Mouse (Mus musculus) MEL (cell line): ENCODE measurements around the gene Ogdhl. TPM values are rescaled to one million over a fixed set of nuclear protein-coding genes. Genes with fewer than 3 reads are reported as not detected.

ENCODE experiments used
- DNase-seq: peaks from one replicate; pipeline ENCODE4 v3.0.0; 2011; ENCODE audit warnings: low read depth, low spot score
- H3K27ac ChIP-seq: 2 replicates; pipeline ENCODE4 v1.5.1; 2012; ENCODE audit warnings: low read depth, mild to moderate bottlenecking, control low read depth, low read length, moderate library complexity; ENCODE audit not compliant: control insufficient read depth
- H3K27me3 ChIP-seq, 2 experiments: fragments of 150-350 bp in 1 of 2; sonication (generic) in 1 of 2; 2 replicates each; pipeline ENCODE4 v1.6.1; 2012; ENCODE audit warnings: low read length in 2 of 2, mild to moderate bottlenecking in 2 of 2, improper control_type of control experiment in 1 of 2, moderate library complexity in 1 of 2; ENCODE audit not compliant: insufficient read depth in 2 of 2, control insufficient read depth in 1 of 2
- H3K36me3 ChIP-seq, 2 experiments: 2 replicates each; pipeline ENCODE4 v1.6.1; 2012 to 2014; ENCODE audit warnings: low read length in 2 of 2, improper control_type of control experiment in 1 of 2, inconsistent platforms in 1 of 2, mild to moderate bottlenecking in 1 of 2; ENCODE audit not compliant: insufficient read depth in 2 of 2, control insufficient read depth in 1 of 2
- H3K4me1 ChIP-seq, 2 experiments: fragments of 150-350 bp in 1 of 2; sonication (generic) in 1 of 2; 2 replicates each; pipeline ENCODE4 v1.6.1; 2012; ENCODE audit warnings: low read length in 2 of 2, improper control_type of control experiment in 1 of 2, mild to moderate bottlenecking in 1 of 2; ENCODE audit not compliant: insufficient read depth in 2 of 2, control insufficient read depth in 1 of 2
- H3K4me3 ChIP-seq, 2 experiments: fragments of 150-350 bp in 1 of 2; sonication (generic) in 1 of 2; 2 replicates each; pipeline ENCODE4 v1.5.1; 2012; ENCODE audit warnings: low read depth in 2 of 2, low read length in 2 of 2, mild to moderate bottlenecking in 2 of 2, moderate library complexity in 2 of 2, control low read depth in 1 of 2, improper control_type of control experiment in 1 of 2; ENCODE audit not compliant: control insufficient read depth in 1 of 2, insufficient read depth in 1 of 2
- H3K79me2 ChIP-seq: 2 replicates; pipeline ENCODE4 v1.6.1; 2012; ENCODE audit warnings: mild to moderate bottlenecking, low read length, moderate library complexity; ENCODE audit not compliant: control insufficient read depth, poor library complexity, insufficient read depth
- H3K9ac ChIP-seq: 2 replicates; pipeline ENCODE4 v1.6.1; 2012; ENCODE audit warnings: low read depth, mild to moderate bottlenecking, control low read depth, low read length, moderate library complexity; ENCODE audit not compliant: control insufficient read depth, poor library complexity, severe bottlenecking
- H3K9me3 ChIP-seq: fragments of 150-350 bp; sonication (generic); replicated peaks from 2 replicates; pipeline ENCODE4 v1.6.1; 2012; ENCODE audit warnings: mild to moderate bottlenecking, low read length, improper control_type of control experiment, moderate library complexity; ENCODE audit not compliant: insufficient read depth
- BHLHE40 ChIP-seq: IDR thresholded peaks from 2 replicates; pipeline ENCODE4 v1.6.1; 2012; ENCODE audit warnings: low read depth, mild to moderate bottlenecking, inconsistent platforms, low read length, improper control_type of control experiment, borderline replicate concordance
- CHD2 ChIP-seq: IDR thresholded peaks from 2 replicates; pipeline ENCODE4 v1.6.1; 2011; ENCODE audit warnings: low read length, improper control_type of control experiment
- CTCF ChIP-seq, 3 experiments: IDR thresholded peaks in 2 of 3; conservative IDR thresholded peaks in 1 of 3; 2 replicates each; pipeline ENCODE4 v1.5.1; 2011 to 2012; ENCODE audit warnings: low read length in 3 of 3, low read depth in 2 of 3, mild to moderate bottlenecking in 2 of 3, improper control_type of control experiment in 1 of 3, inconsistent platforms in 1 of 3, mixed read lengths in 1 of 3, moderate library complexity in 1 of 3; ENCODE audit not compliant: control insufficient read depth in 1 of 3, insufficient read depth in 1 of 3, poor library complexity in 1 of 3, severe bottlenecking in 1 of 3
- E2F4 ChIP-seq: IDR thresholded peaks from 2 replicates; pipeline ENCODE4 v1.6.1; 2011; ENCODE audit warnings: low read depth, low read length, improper control_type of control experiment, borderline replicate concordance
- ELF1 ChIP-seq: IDR thresholded peaks from 2 replicates; pipeline ENCODE4 v1.6.1; 2014; ENCODE audit warnings: low read depth, mild to moderate bottlenecking, inconsistent platforms, low read length, improper control_type of control experiment, moderate library complexity
- ETS1 ChIP-seq: IDR thresholded peaks from 2 replicates; pipeline ENCODE4 v1.6.1; 2012; ENCODE audit warnings: low read depth, mild to moderate bottlenecking, inconsistent platforms, low read length, improper control_type of control experiment, moderate library complexity
- GABPA ChIP-seq: IDR thresholded peaks from 2 replicates; pipeline ENCODE4 v1.6.1; 2012; ENCODE audit warnings: low read depth, mild to moderate bottlenecking, inconsistent platforms, low read length, improper control_type of control experiment, moderate library complexity
- GATA1 ChIP-seq: IDR thresholded peaks from 2 replicates; pipeline ENCODE4 v1.6.1; 2011; ENCODE audit warnings: low read depth, low read length, improper control_type of control experiment
- HCFC1 ChIP-seq: IDR thresholded peaks from 2 replicates; pipeline ENCODE4 v1.6.1; 2012; ENCODE audit warnings: low read depth, mild to moderate bottlenecking, inconsistent platforms, low read length, improper control_type of control experiment, moderate library complexity
- JUND ChIP-seq: IDR thresholded peaks from 2 replicates; pipeline ENCODE4 v1.6.1; 2011; ENCODE audit warnings: low read depth, mild to moderate bottlenecking, improper control_type of control experiment, low read length
- KAT2A ChIP-seq: conservative IDR thresholded peaks from 2 replicates; pipeline ENCODE4 v1.6.1; 2012; ENCODE audit warnings: low read depth, low read length, improper control_type of control experiment, inconsistent platforms
- MAFK ChIP-seq: IDR thresholded peaks from 2 replicates; pipeline ENCODE4 v1.6.1; 2011; ENCODE audit warnings: low read depth, mild to moderate bottlenecking, low read length, improper control_type of control experiment, borderline replicate concordance
- MAX ChIP-seq: IDR thresholded peaks from 2 replicates; pipeline ENCODE4 v1.6.1; 2011; ENCODE audit warnings: low read length, improper control_type of control experiment
- MAZ ChIP-seq: IDR thresholded peaks from 2 replicates; pipeline ENCODE4 v1.6.1; 2012; ENCODE audit warnings: low read depth, mild to moderate bottlenecking, inconsistent platforms, low read length, improper control_type of control experiment
- MEF2A ChIP-seq: IDR thresholded peaks from 2 replicates; pipeline ENCODE4 v1.6.1; 2014; ENCODE audit warnings: low read depth, mild to moderate bottlenecking, inconsistent platforms, low read length, improper control_type of control experiment; ENCODE audit not compliant: poor library complexity, insufficient replicate concordance, severe bottlenecking; ENCODE audit errors: extremely low read depth
- MXI1 ChIP-seq: IDR thresholded peaks from 2 replicates; pipeline ENCODE4 v1.6.1; 2011; ENCODE audit warnings: mild to moderate bottlenecking, low read depth, low read length, improper control_type of control experiment
- NELFE ChIP-seq: IDR thresholded peaks from 2 replicates; pipeline ENCODE4 v1.6.1; 2011; ENCODE audit warnings: low read depth, low read length, improper control_type of control experiment
- NRF1 ChIP-seq: IDR thresholded peaks from 2 replicates; pipeline ENCODE4 v1.6.1; 2014; ENCODE audit warnings: low read depth, mild to moderate bottlenecking, inconsistent platforms, low read length, improper control_type of control experiment, moderate library complexity; ENCODE audit not compliant: poor library complexity, insufficient read depth, severe bottlenecking
- POLR2A ChIP-seq, 2 experiments: IDR thresholded peaks; 2 replicates each; pipeline ENCODE4 v1.6.1; 2011 to 2012; ENCODE audit warnings: low read length in 2 of 2, mild to moderate bottlenecking in 2 of 2, control low read depth in 1 of 2, improper control_type of control experiment in 1 of 2, low read depth in 1 of 2, moderate library complexity in 1 of 2; ENCODE audit not compliant: control insufficient read depth in 1 of 2, insufficient read depth in 1 of 2, poor library complexity in 1 of 2
- POLR2AphosphoS2 ChIP-seq: IDR thresholded peaks from 2 replicates; pipeline ENCODE4 v1.6.1; 2011; ENCODE audit warnings: low read length, improper control_type of control experiment
- POLR2AphosphoS5 ChIP-seq: IDR thresholded peaks from 2 replicates; pipeline ENCODE4 v1.6.1; 2012; ENCODE audit warnings: low read depth, borderline replicate concordance, mild to moderate bottlenecking, inconsistent platforms, low read length, moderate library complexity, mixed read lengths
- RAD21 ChIP-seq: IDR thresholded peaks from 2 replicates; pipeline ENCODE4 v1.6.1; 2011; ENCODE audit warnings: mild to moderate bottlenecking, low read depth, low read length, improper control_type of control experiment
- RCOR1 ChIP-seq: IDR thresholded peaks from 2 replicates; pipeline ENCODE4 v1.6.1; 2012; ENCODE audit warnings: low read depth, mild to moderate bottlenecking, inconsistent platforms, low read length, improper control_type of control experiment
- SIN3A ChIP-seq: IDR thresholded peaks from 2 replicates; pipeline ENCODE4 v1.6.1; 2012; ENCODE audit warnings: low read length, improper control_type of control experiment, inconsistent platforms
- SMC3 ChIP-seq: IDR thresholded peaks from 2 replicates; pipeline ENCODE4 v1.6.1; 2011; ENCODE audit warnings: low read depth, low read length, improper control_type of control experiment
- TBP ChIP-seq: IDR thresholded peaks from 2 replicates; pipeline ENCODE4 v1.8.0; 2011; ENCODE audit warnings: low read depth, low read length, improper control_type of control experiment
- TCF12 ChIP-seq: IDR thresholded peaks from 2 replicates; pipeline ENCODE4 v1.6.1; 2014; ENCODE audit warnings: low read depth, mild to moderate bottlenecking, inconsistent platforms, low read length, improper control_type of control experiment, moderate library complexity
- UBTF ChIP-seq: IDR thresholded peaks from 2 replicates; pipeline ENCODE4 v1.6.1; 2012; ENCODE audit warnings: low read depth, mild to moderate bottlenecking, inconsistent platforms, low read length, improper control_type of control experiment, moderate library complexity, borderline replicate concordance; ENCODE audit not compliant: insufficient read depth
- USF1 ChIP-seq: IDR thresholded peaks from 2 replicates; pipeline ENCODE4 v1.6.1; 2014; ENCODE audit warnings: low read depth, mild to moderate bottlenecking, inconsistent platforms, low read length, improper control_type of control experiment, moderate library complexity
- USF2 ChIP-seq, 2 experiments: IDR thresholded peaks; 2 replicates each; pipeline ENCODE4 v1.6.1; 2011 to 2012; ENCODE audit warnings: improper control_type of control experiment in 2 of 2, low read length in 2 of 2, borderline replicate concordance in 1 of 2, inconsistent platforms in 1 of 2, low read depth in 1 of 2, mild to moderate bottlenecking in 1 of 2; ENCODE audit not compliant: insufficient read depth in 1 of 2
- ZKSCAN1 ChIP-seq: IDR thresholded peaks from 2 replicates; pipeline ENCODE4 v1.6.1; 2012; ENCODE audit warnings: low read depth, mild to moderate bottlenecking, inconsistent platforms, low read length, improper control_type of control experiment, moderate library complexity
- ZNF384 ChIP-seq: IDR thresholded peaks from 2 replicates; pipeline ENCODE4 v1.6.1; 2012; ENCODE audit warnings: low read depth, mild to moderate bottlenecking, inconsistent platforms, low read length, improper control_type of control experiment
- polyA plus RNA-seq, 2 experiments: library from polyadenylated mRNA; stranded (reverse) in 1 of 2; unstranded in 1 of 2; fragments of >175 nt in 1 of 2; fragments of >200 nt in 1 of 2; gene quantifications; 2 replicates each; pipeline versions ENCODE4 v1.2.1 to v1.2.4; 2012; ENCODE audit warnings: low replicate concordance in 2 of 2, low read depth in 1 of 2; ENCODE audit not compliant: insufficient read length in 2 of 2, insufficient read depth in 1 of 2, missing spikeins in 1 of 2
- total RNA-seq: library from RNA; depleted of rRNA; stranded (reverse); fragments of 300-350 nt; gene quantifications from 2 replicates; pipeline ENCODE4 v1.2.3, GENCODE M21; 2012; rRNA removed

The Ogdhl gene
- total RNA-seq, result 7.3 and 9.4 TPM in 2 replicates
- 10 to 100 TPM in 1 of 2 experiments, not detected in 1; 12.6 TPM for polyA plus RNA-seq

DNA sequence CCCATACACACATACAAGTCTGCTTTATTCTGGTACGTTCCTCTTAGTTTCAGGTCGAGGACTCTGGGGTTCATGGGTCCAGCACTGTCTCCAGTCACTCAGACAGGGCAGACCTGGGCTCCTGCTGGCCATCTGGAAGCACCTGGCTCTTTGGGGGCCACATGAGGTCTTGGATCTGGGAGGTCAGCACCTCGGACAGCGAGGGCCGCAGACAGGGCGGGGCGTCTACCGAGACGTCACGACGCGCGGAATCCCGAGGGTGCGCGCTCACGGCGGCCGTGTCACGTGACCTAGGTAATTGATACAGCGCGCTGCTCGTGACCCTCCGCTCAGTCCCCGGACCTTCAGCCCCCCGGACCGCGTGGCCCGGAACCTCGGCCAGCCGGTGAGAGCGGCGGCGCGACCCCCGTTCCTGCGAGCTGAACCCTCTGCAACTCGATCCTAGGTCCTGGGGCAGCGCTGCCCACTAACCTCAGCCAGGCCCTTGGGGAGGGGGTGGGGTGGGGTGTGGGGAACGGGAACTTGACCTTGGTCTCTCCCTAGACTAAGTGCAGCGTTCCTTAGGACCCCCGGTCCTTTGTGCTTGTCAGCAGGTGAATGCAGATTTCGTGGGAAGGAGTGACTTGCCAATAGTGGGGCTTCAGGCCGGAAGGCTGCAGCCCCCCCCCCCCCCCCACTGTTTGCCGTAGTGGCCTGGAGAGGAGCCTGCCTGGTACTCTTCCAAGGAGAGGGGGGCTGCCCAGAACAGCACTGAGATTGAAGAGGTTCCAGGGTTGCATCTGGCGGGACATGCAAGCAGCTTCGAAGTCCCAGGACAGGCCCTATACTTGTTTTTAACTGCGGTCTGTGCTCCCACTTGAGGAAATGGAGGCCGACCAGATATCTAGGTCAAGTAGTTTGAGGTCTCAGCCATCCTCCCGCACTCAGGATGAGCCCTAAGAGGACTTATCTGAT is at the start of gene Ogdhl:
TSS of gene Ogdhl (plus strand) at position 288 of the 954 bp plus-strand sequence.
- peak within 1 kb of the TSS; percentile 82 for H3K9ac ChIP-seq
- no peaks in the 10 kb centered on the region for H3K9me3 ChIP-seq
- H3K79me2 ChIP-seq, result no peaks in the 10 kb centered on the region
- H3K27ac ChIP-seq, result no peak within 1 kb of the TSS
- no peaks in the 10 kb centered on the region; a peak in 1 of 4 replicates for H3K36me3 ChIP-seq
- H3K27me3 ChIP-seq, result no peaks in the 10 kb centered on the region; a peak in 1 of 4 replicates
- peaks cover 0 to 6% of the 10 kb centered on the region in 2 experiments; a peak in 1 of 4 replicates for H3K4me1 ChIP-seq
- TF ChIP-seq MAZ, result peak; percentile 76; the same call in 1 of the 2 replicates
- TF ChIP-seq E2F4, result no peak
- no peak for TF ChIP-seq GATA1
- no peak for TF ChIP-seq CHD2
- TF ChIP-seq HCFC1, result peak; percentile 25; the same call in 1 of the 2 replicates
- TF ChIP-seq SMC3, result no peak
- peak; percentile 33; the same call in 1 of the 2 replicates for TF ChIP-seq NRF1
- TF ChIP-seq ETS1, result peak; percentile 22; the same call in 1 of the 2 replicates
- no peak for TF ChIP-seq POLR2AphosphoS5
- TF ChIP-seq USF2 (IDR thresholded peaks at IDR 0.05; ENCODE audit: borderline replicate concordance in 1 of 2, insufficient read depth in 1 of 2, low read depth in 1 of 2, low read length in 2 of 2), result peak; percentile 66 to 87; a peak in 3 of 4 replicates
- peak; percentile 98 for TF ChIP-seq SIN3A
- no peak for TF ChIP-seq JUND
- TF ChIP-seq NELFE, result peak; percentile 37; the same call in 1 of the 2 replicates
- no peak for TF ChIP-seq POLR2AphosphoS2
- TF ChIP-seq POLR2A (IDR thresholded peaks at IDR 0.05; ENCODE audit: control insufficient read depth in 1 of 2, insufficient read depth in 1 of 2, low read depth in 1 of 2, low read length in 2 of 2, poor library complexity in 1 of 2), result peak; percentile 19 to 54; a peak in 1 of 4 replicates
- TF ChIP-seq MAX, result peak; percentile 88
- TF ChIP-seq MXI1, result peak; percentile 96
- no peak for TF ChIP-seq ZKSCAN1
- no peak for TF ChIP-seq TCF12
- TF ChIP-seq RCOR1, result 0 out of 2 replicates have a peak, but pooled peaks have one; percentile 23
- TF ChIP-seq KAT2A, result no peak
- TF ChIP-seq USF1, result peak; percentile 97
- TF ChIP-seq RAD21, result no peak
- TF ChIP-seq ZNF384, result no peak
- TF ChIP-seq CTCF (IDR thresholded peaks at IDR 0.05 in 2 of 3, conservative IDR thresholded peaks at IDR 0.05 in 1 of 3; ENCODE audit: control insufficient read depth in 1 of 3, insufficient read depth in 1 of 3, low read depth in 2 of 3, low read length in 3 of 3, poor library complexity in 1 of 3, severe bottlenecking in 1 of 3), result no peak
- no peak for TF ChIP-seq MEF2A
- no peak for TF ChIP-seq MAFK
- peak; percentile 86; the same call in 1 of the 2 replicates for TF ChIP-seq BHLHE40
- no peak for TF ChIP-seq UBTF
- TF ChIP-seq GABPA, result no peak
- no peak for TF ChIP-seq TBP
- no peak for TF ChIP-seq ELF1
- peak; percentile 91 for DNase-seq
- H3K4me3 ChIP-seq, result peak within 1 kb of the TSS; percentile 76 to 79
